Mouse (Mus musculus) frontal cortex, postnatal 25 days (tissue): ENCODE results near the gene Magix.
"Not testable (repeated sequence)": the region's sequence is repeated elsewhere in the genome, so short reads cannot be mapped to it uniquely, and the experiment has no call there.

ENCODE experiments used
- DNase-seq, 2 experiments: peaks; one replicate each; pipeline ENCODE4 v3.0.0; 2022; ENCODE audit warnings: low spot score in 2 of 2

Magix gene

DNA sequence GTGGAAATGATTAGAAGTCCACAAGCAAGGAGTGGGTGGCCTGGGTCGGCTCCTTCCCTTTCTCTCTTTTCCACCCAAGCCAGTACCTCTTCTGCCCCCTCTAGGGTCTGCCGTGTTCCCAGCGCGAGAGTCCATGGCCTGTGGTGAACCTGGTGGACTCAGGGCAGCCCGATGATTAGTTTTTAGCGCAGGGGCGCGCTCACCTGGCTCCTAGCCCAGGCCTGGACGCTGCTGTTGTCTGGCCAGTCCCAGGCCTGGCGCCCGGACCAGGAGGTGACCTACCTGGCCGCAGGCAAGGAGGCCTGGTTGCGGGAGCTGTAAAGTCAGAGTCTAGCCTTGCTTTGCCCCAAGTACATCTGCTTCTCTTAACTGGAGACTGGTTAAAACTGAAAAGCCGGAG lies at the start of gene Magix:
Gene Magix, minus strand, starts transcription at position 388 of the 400 bp plus-strand sequence.
- DNase-seq: no peak

DNA sequence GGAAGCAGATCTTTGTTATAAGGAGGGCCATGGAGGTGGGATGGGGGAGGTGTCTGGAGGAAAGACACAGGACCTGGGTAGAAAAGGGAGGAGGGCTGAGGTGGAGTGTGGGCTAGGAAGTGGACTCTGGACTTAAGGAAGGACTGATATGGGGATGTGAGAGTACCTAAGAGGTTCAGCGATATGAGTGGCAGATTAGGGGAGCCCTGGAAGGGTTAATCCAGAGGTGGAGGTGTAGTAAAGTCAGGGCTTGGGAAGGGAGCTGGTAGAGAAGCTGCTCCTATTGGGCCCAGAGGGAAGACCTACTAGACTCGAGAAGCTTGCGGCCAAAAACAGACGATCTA lies 47.8 kb upstream of the Magix start:
- no peak for DNase-seq

- DNase-seq: peak; percentile 63 to 70
Measured at GRCm38 (mm10) chrX:7728215-7728921, 47.3 kb upstream of the Magix start, which contains the start of gene Praf2. Gene Praf2 (plus strand): TSS chrX:7728439.

GRCm38 (mm10) chrX:7727176-7727575 lies 46.1 kb upstream of the Magix start:
- DNase-seq: no peak

DNA sequence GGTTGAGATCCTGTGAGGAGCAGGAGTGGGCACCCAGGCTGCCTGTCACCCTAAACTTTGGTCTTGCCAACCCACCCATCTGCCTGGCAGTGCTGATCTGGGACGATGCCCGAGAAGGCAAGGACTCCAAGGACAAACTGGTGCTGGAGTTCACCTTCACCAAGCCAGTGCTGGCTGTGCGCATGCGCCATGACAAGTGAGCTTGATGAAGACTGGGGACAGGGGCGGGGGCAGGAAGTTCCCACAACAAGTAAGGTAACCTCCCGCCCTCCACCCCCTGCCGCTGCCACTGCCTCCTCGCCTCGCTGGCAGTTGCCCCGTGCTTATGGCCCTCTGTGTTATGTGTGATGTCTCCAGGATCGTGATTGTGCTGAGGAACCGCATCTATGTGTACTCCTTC lies 44.8 kb upstream of the Magix start:
- no peak for DNase-seq

DNA sequence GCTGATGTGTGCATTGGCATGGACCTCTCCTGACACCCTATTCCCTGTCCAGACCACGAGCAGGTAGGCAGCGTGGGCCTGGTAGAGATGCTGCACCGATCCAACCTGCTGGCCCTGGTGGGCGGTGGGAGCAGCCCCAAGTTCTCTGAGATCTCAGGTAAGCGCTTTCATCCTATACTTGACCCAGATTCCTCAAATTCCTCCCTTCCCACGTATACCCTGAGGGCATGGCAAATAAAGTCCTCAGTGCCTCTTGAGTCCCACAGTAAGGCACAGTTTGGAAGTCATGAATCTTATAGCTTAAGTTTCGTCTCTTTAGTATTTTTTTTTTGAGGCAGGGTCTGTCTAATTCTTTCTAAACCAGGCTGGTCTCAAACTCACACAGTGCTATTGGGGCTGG lies 43.1 kb upstream of the Magix start:
- no peak for DNase-seq

GRCm38 (mm10) chrX:7722691-7723090 lies 41.6 kb upstream of the Magix start:
- no peak for DNase-seq

DNA sequence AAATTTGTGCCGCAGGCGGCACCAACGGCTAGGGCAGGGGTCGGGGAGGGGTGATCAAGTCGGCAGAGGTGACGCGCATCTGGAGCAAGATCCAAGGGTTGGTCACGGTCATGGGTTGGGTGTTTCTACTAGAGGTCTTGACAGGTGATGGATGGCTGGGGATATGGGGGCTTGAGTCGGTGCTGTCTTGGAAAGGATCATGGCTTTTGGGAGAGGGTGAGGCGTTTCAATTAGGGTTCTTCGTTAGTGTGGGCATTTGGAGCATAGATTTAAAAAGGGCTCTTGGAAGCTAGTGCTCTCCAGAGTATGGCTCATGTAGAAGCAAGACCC lies 41.2 kb upstream of the Magix start:
- DNase-seq: no peak

- peak; percentile 33 for DNase-seq
Measured at GRCm38 (mm10) chrX:7721514-7722281, 40.6 kb upstream of the Magix start, which contains the start of gene Gm45208. Gene Gm45208 (plus strand): TSS chrX:7722245.

DNA sequence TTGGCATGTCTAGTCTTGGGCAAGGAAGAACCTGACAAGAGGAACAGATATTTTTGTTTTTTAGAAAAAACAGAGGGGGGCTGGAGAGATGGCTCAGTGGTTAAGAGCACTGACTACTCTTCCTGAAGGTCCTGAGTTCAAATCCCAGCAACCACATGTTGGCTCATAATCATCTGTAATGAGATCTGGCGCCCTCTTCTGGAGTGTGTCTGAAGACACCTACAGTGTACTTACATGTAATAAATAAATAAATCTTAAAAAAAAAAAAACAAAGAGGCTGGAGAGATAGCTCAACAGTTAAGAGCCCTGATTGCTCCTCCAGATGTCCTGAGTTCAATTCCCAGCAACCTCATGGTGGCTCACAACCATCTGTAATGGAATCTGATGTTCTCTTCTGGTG lies 35.0 kb upstream of the Magix start:
- DNase-seq: not testable (repeated sequence)

- peak; percentile 76 to 81 for DNase-seq
Measured at GRCm38 (mm10) chrX:7714135-7714899, 33.3 kb upstream of the Magix start, which contains the start of gene Wdr45. Gene Wdr45 (plus strand): TSS chrX:7714333.

GRCm38 (mm10) chrX:7713764-7714134 lies 32.7 kb upstream of the Magix start:
- not testable (repeated sequence) for DNase-seq

- DNase-seq: peak; percentile 61 to 63
Measured at GRCm38 (mm10) chrX:7696954-7697381, 15.9 kb upstream of the Magix start, which contains the start of gene Gpkow. Gene Gpkow (plus strand): TSS chrX:7697131.

- no peak for DNase-seq
Measured at GRCm38 (mm10) chrX:7696520-7696919, 15.5 kb upstream of the Magix start.

- DNase-seq: no peak
Measured at GRCm38 (mm10) chrX:7692862-7693261, 11.8 kb upstream of the Magix start.

GRCm38 (mm10) chrX:7690486-7690885 lies 9.4 kb upstream of the Magix start:
- no peak for DNase-seq

- DNase-seq: no peak
Measured at GRCm38 (mm10) chrX:7688321-7688720, 7.3 kb upstream of the Magix start.

DNA sequence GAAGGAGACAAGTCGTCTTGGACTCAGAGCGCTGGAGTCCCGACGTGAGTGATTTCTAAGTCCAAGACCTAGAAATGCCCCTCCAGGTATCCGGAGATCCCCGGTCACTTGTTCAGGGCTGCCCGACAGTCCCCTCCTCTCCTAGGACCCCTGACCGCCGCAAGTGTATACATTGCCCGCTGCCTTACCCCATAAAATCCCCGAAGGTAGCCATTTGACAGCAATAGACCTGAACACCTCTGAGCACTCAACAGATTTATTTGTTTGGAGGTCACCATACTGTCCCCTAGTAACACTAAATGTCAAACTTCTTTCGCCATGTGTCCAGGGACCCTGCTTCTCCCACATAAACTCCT lies 1.0 kb downstream of the Magix start:
- no peak for DNase-seq

DNA sequence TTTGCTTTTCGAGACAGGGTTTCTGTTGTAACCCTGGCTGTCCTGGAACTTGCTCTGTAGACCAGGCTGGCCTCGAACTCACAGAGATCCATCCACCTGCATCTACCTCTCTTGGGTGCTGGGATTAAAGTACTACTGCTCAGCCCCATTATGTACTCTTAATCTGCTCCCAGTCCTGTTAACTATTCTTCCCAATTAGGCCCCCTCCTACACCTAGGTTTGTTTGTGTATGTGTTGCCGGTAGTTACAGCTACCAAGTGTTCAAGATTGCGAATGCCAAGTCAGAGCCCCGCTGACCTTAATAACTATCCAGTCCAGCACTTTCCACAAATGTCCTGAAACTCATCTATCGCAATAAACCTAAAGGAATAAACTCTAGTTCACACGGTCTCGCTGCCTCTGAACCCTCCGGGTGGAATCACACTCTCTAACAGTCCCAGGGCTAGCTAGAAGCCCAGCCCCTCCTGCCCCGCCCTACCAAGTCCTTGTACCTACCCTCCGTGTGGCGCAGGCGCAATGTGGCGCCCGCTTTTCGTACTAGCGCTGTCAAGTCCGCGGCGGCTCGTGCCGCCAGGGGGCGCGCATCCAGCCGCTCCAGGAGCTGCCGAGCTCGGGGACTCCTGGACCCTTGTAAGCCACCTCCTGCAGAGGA lies 1.5 kb downstream of the Magix start:
- DNase-seq: peak; percentile 68 to 74

DNA sequence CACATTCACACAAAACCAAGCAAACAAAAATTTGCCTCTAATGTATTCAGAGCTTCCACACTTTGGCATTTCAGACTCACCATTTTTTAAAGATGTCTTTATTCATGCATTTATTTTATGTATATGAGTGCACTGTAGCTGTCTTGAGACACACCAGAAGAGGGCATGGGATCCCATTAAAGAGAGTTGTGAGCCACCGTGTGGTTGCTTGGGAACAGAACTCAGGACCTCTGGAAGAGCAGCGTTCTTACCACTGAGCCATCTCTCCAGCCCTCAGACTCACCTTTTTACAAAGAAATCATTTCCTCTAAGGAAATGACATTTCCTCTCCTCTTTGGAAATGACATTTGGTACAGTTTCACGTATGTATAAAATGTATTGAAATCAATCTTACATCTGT lies 2.1 kb downstream of the Magix start:
- no peak for DNase-seq

DNA sequence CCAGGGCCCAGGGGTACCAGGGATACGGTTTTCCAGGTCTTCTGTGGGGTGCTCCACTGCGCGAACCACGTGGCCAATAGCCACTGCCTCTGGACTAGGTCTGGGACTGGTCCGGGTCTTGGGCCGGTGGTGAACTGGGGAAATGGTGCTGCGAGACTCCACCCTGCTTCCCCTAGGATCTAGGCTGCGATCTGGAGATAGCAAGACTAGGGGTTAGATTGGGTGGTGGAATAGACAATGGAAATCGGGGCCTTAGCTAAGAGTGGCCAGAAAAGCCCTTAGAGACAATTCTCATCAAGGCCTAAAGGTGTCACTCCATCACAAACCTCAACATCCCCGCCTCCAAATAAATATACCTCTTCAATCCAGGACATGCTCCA lies 6.1 kb downstream of the Magix start:
- no peak for DNase-seq
